Mouse (Mus musculus) right cerebral cortex, postnatal 36 days (tissue): ENCODE measurements around the gene Creld2.

Experiments
- DNase-seq, 2 experiments: peaks; one replicate each; pipeline ENCODE4 v3.0.0; 2022; ENCODE audit warnings: low spot score in 2 of 2, mixed read lengths in 1 of 2

Creld2 gene

GRCm38 (mm10) chr15:88828800-88829705, 9.6 kb downstream of the Creld2 start:
- DNase-seq = peak; percentile 69 to 82

GRCm38 (mm10) chr15:88829791-88830440, 10.5 kb downstream of the Creld2 start:
- DNase-seq = peak in 1 of 2 experiments; percentile 44

GRCm38 (mm10) chr15:88830696-88831095, 11.2 kb downstream of the Creld2 start:
- DNase-seq = no peak

GRCm38 (mm10) chr15:88831482-88831881, 12.0 kb downstream of the Creld2 start:
- DNase-seq = no peak

- no peak for DNase-seq
Measured at GRCm38 (mm10) chr15:88832536-88832935, 13.1 kb downstream of the Creld2 start.

- DNase-seq = no peak
Measured at GRCm38 (mm10) chr15:88836031-88836430, 16.6 kb downstream of the Creld2 start.

GRCm38 (mm10) chr15:88836571-88836970, 17.1 kb downstream of the Creld2 start:
- no peak for DNase-seq

- peak in 1 of 2 experiments; percentile 40 for DNase-seq
Measured at GRCm38 (mm10) chr15:88837199-88837932, 17.9 kb downstream of the Creld2 start.

- DNase-seq = no peak
Measured at GRCm38 (mm10) chr15:88837977-88838376, 18.5 kb downstream of the Creld2 start.

GRCm38 (mm10) chr15:88839271-88839670, 19.8 kb downstream of the Creld2 start:
- peak; percentile 70 to 79 for DNase-seq

GRCm38 (mm10) chr15:88840126-88840525, 20.7 kb downstream of the Creld2 start:
- no peak for DNase-seq

GRCm38 (mm10) chr15:88841160-88841559, 21.7 kb downstream of the Creld2 start:
- DNase-seq = no peak

GRCm38 (mm10) chr15:88841580-88842299, 22.3 kb downstream of the Creld2 start:
- DNase-seq = no peak

GRCm38 (mm10) chr15:88842300-88842673, 22.8 kb downstream of the Creld2 start:
- no peak for DNase-seq

GRCm38 (mm10) chr15:88843486-88844097, 24.1 kb downstream of the Creld2 start:
- DNase-seq = peak in 1 of 2 experiments; percentile 43

- no peak for DNase-seq
Measured at GRCm38 (mm10) chr15:88844966-88845365, 25.5 kb downstream of the Creld2 start.

GRCm38 (mm10) chr15:88848661-88849060, 29.2 kb downstream of the Creld2 start:
- no peak for DNase-seq

GRCm38 (mm10) chr15:88849621-88850020, 30.2 kb downstream of the Creld2 start:
- DNase-seq = no peak

GRCm38 (mm10) chr15:88850146-88850826, 30.8 kb downstream of the Creld2 start:
- peak; percentile 84 to 87 for DNase-seq

GRCm38 (mm10) chr15:88851076-88851475, 31.6 kb downstream of the Creld2 start:
- DNase-seq = no peak
